Mouse (Mus musculus) embryonic facial prominence, embryonic 10.5 days (tissue): ENCODE results near the gene Sgcg. TPM values are rescaled to one million over a fixed set of nuclear protein-coding genes. Genes with fewer than 3 reads are reported as not detected.

Experiments
- DNase-seq: peaks from one replicate; pipeline ENCODE4 v3.0.0-alpha.2; 2017; ENCODE audit warnings: low spot score
- H3K27ac ChIP-seq: fragments of 300-500 bp; sonication (generic); replicated peaks from 2 replicates; pipeline ENCODE4 v1.5.1; 2016; ENCODE audit warnings: mild to moderate bottlenecking
- H3K27me3 ChIP-seq: fragments of 300-500 bp; sonication (generic); replicated peaks from 2 replicates; pipeline ENCODE4 v1.6.1; 2016; ENCODE audit warnings: low read depth, mild to moderate bottlenecking; ENCODE audit not compliant: poor library complexity, severe bottlenecking
- H3K36me3 ChIP-seq: fragments of 300-500 bp; sonication (generic); replicated peaks from 2 replicates; pipeline ENCODE4 v1.6.1; 2016; ENCODE audit warnings: mild to moderate bottlenecking, moderate library complexity
- H3K4me1 ChIP-seq: fragments of 300-500 bp; sonication (generic); 2 replicates; pipeline ENCODE4 v1.6.1; 2016
- H3K4me3 ChIP-seq: fragments of 300-500 bp; sonication (generic); 2 replicates; pipeline ENCODE4 v1.5.1; 2016; ENCODE audit warnings: mild to moderate bottlenecking, moderate library complexity
- H3K9me3 ChIP-seq: fragments of 300-500 bp; sonication (generic); 2 replicates; pipeline ENCODE4 v1.6.1; 2016; ENCODE audit warnings: mild to moderate bottlenecking
- WGBS: fragments of 180-500 bp; shearing (Covaris S2); methylation state at CpG from one replicate; pipeline ENCODE4 v1.1.7; 2016; 5-methylcytosine and 5-hydroxymethylcytosine counted together
- polyA plus RNA-seq: library from polyadenylated mRNA; unstranded; fragments of >200 nt; fragmentation: Nextera tagmentation; extraction: Ambion mirVana; gene quantifications from 2 replicates; pipeline ENCODE4 v1.2.1, GENCODE M21; 2016

Sgcg gene
- not detected in 2 replicates for polyA plus RNA-seq

- no peak for DNase-seq
- H3K27ac ChIP-seq, result no peak within 1 kb of the TSS
- WGBS, result 57% methylated on average over 11 of the region's 11 CpGs
- H3K36me3 ChIP-seq, result no peaks in the 10 kb centered on the region
- H3K27me3 ChIP-seq, result no peaks in the 10 kb centered on the region
- H3K9me3 ChIP-seq, result no peaks in the 10 kb centered on the region
- no peak within 1 kb of the TSS for H3K4me3 ChIP-seq
- peaks cover 12% of the 10 kb centered on the region for H3K4me1 ChIP-seq
Observed at GRCm38 (mm10) chr14:61258352-61258751, at the start of gene Sgcg. Sgcg (minus strand) TSS chr14:61258490.

GRCm38 (mm10) chr14:61303969-61304609 lies 45.8 kb upstream of the Sgcg start:
- Histone ChIP-seq H3K36me3 (no peaks in the 10 kb centered on the region), H3K27ac (no peak overlapping the region), H3K4me3 (no peak overlapping the region), H3K9me3 (no peaks in the 10 kb centered on the region), H3K4me1 (0 out of 2 replicates have a peak, but pooled peaks cover 3% of the 10 kb centered on the region), H3K27me3 (no peaks in the 10 kb centered on the region)
- WGBS, result 79% methylated on average over 4 of the region's 4 CpGs
- no peak for DNase-seq

- H3K27me3 ChIP-seq, result no peaks in the 10 kb centered on the region
- H3K27ac ChIP-seq, result no peak overlapping the region
- no peak for DNase-seq
- 0 out of 2 replicates have a peak, but pooled peaks cover 3% of the 10 kb centered on the region for H3K4me1 ChIP-seq
- H3K9me3 ChIP-seq, result no peaks in the 10 kb centered on the region
- no peak overlapping the region for H3K4me3 ChIP-seq
- 84% methylated on average over 2 of the region's 2 CpGs for WGBS
- H3K36me3 ChIP-seq, result no peaks in the 10 kb centered on the region
Observed at GRCm38 (mm10) chr14:61302428-61302827, 44.1 kb upstream of the Sgcg start.

GRCm38 (mm10) chr14:61301323-61301722 lies 43.0 kb upstream of the Sgcg start:
- H3K4me3 ChIP-seq, result no peak overlapping the region
- H3K36me3 ChIP-seq, result no peaks in the 10 kb centered on the region
- 0 out of 2 replicates have a peak, but pooled peaks cover 3% of the 10 kb centered on the region for H3K4me1 ChIP-seq
- H3K9me3 ChIP-seq, result no peaks in the 10 kb centered on the region
- H3K27ac ChIP-seq, result no peak overlapping the region
- no peak for DNase-seq
- WGBS, result 52% methylated on average over 2 of the region's 2 CpGs
- H3K27me3 ChIP-seq, result no peaks in the 10 kb centered on the region

GRCm38 (mm10) chr14:61299810-61300209 lies 41.5 kb upstream of the Sgcg start:
- no peaks in the 10 kb centered on the region for H3K27me3 ChIP-seq
- DNase-seq, result no peak
- no peaks in the 10 kb centered on the region for H3K9me3 ChIP-seq
- 86% methylated on average over 6 of the region's 6 CpGs for WGBS
- H3K36me3 ChIP-seq, result no peaks in the 10 kb centered on the region
- H3K4me3 ChIP-seq, result no peak overlapping the region
- 0 out of 2 replicates have a peak, but pooled peaks cover 3% of the 10 kb centered on the region for H3K4me1 ChIP-seq
- no peak overlapping the region for H3K27ac ChIP-seq

GRCm38 (mm10) chr14:61294738-61295079 lies 36.4 kb upstream of the Sgcg start:
- no peak overlapping the region for H3K27ac ChIP-seq
- no peak overlapping the region for H3K4me3 ChIP-seq
- WGBS, result 19% methylated on average over 6 of the region's 6 CpGs
- H3K27me3 ChIP-seq, result no peaks in the 10 kb centered on the region
- peak; percentile 69 for DNase-seq
- H3K9me3 ChIP-seq, result no peaks in the 10 kb centered on the region
- H3K4me1 ChIP-seq, result 0 out of 2 replicates have a peak, but pooled peaks cover 1% of the 10 kb centered on the region
- no peaks in the 10 kb centered on the region for H3K36me3 ChIP-seq

- DNase-seq, result peak; percentile 63
- no peak overlapping the region for H3K27ac ChIP-seq
- no peaks in the 10 kb centered on the region for H3K27me3 ChIP-seq
- H3K9me3 ChIP-seq, result no peaks in the 10 kb centered on the region
- H3K36me3 ChIP-seq, result no peaks in the 10 kb centered on the region
- no peaks in the 10 kb centered on the region for H3K4me1 ChIP-seq
- H3K4me3 ChIP-seq, result no peak overlapping the region
- 52% methylated on average over 16 of the region's 16 CpGs for WGBS
Observed at GRCm38 (mm10) chr14:61293884-61294737, 35.8 kb upstream of the Sgcg start.

- Histone ChIP-seq H3K36me3 (no peaks in the 10 kb centered on the region), H3K4me3 (no peak overlapping the region), H3K27ac (no peak overlapping the region), H3K4me1 (no peaks in the 10 kb centered on the region), H3K9me3 (no peaks in the 10 kb centered on the region), H3K27me3 (no peaks in the 10 kb centered on the region)
- WGBS, result 85% methylated on average over 3 of the region's 3 CpGs
- DNase-seq, result no peak
Observed at GRCm38 (mm10) chr14:61290664-61291063, 32.4 kb upstream of the Sgcg start.

- 75% methylated on average over 19 of the region's 19 CpGs for WGBS
- H3K9me3 ChIP-seq, result no peaks in the 10 kb centered on the region
- H3K4me1 ChIP-seq, result no peaks in the 10 kb centered on the region
- no peak for DNase-seq
- H3K27ac ChIP-seq, result no peak overlapping the region
- no peaks in the 10 kb centered on the region for H3K36me3 ChIP-seq
- no peak overlapping the region for H3K4me3 ChIP-seq
- H3K27me3 ChIP-seq, result no peaks in the 10 kb centered on the region
Observed at GRCm38 (mm10) chr14:61288606-61289286, 30.5 kb upstream of the Sgcg start.

GRCm38 (mm10) chr14:61278676-61279300 lies 20.5 kb upstream of the Sgcg start:
- WGBS, result 90% methylated on average over 7 of the region's 7 CpGs
- Histone ChIP-seq H3K27ac (no peak overlapping the region), H3K36me3 (no peaks in the 10 kb centered on the region), H3K4me3 (no peak overlapping the region), H3K9me3 (no peaks in the 10 kb centered on the region), H3K4me1 (peaks cover 13% of the 10 kb centered on the region), H3K27me3 (peaks cover 38% of the 10 kb centered on the region)
- DNase-seq, result no peak

GRCm38 (mm10) chr14:61277285-61277684 lies 19.0 kb upstream of the Sgcg start:
- peak; percentile 59 for DNase-seq
- WGBS, result 37% methylated on average over 1 of the region's 1 CpGs

More at GRCm38 (mm10) chr14:61277285-61277684, 19.0 kb upstream of the Sgcg start:
- peaks cover 53% of the 10 kb centered on the region for H3K27me3 ChIP-seq
- H3K36me3 ChIP-seq, result no peaks in the 10 kb centered on the region
- no peak overlapping the region for H3K27ac ChIP-seq
- H3K4me1 ChIP-seq, result peaks cover 13% of the 10 kb centered on the region
- H3K4me3 ChIP-seq, result no peak overlapping the region
- no peaks in the 10 kb centered on the region for H3K9me3 ChIP-seq
